Mouse (Mus musculus): ENCODE data around the gene Ewsr1. TPM values are rescaled to one million over a fixed set of nuclear protein-coding genes. Genes with fewer than 3 reads are reported as not detected.

The Ewsr1 gene
- polyA plus RNA-seq, 1 experiment from 2014 or later: 185 TPM

GRCm38 (mm10) chr11:5052200-5052854 is 46.7 kb downstream of the Ewsr1 start:
- no peaks in the 10 kb centered on the region for H3K9me3 ChIP-seq (ENCODE audit: control insufficient read depth)
- TF ChIP-seq CTCF (IDR thresholded peaks at IDR 0.05; ENCODE audit: low read depth): no peak
- ATAC-seq: no peak
- 68% methylated on average over 10 of the region's 10 CpGs for WGBS
- H3K4me2 ChIP-seq (replicated peaks; ENCODE audit: low read depth): no peak overlapping the region
- peaks cover 7% of the 10 kb centered on the region; the same call in 1 of the 2 replicates for H3K27me3 ChIP-seq (replicated peaks; ENCODE audit: control insufficient read depth, insufficient read depth, low read length)
- no peaks in the 10 kb centered on the region for H3K36me3 ChIP-seq (ENCODE audit: control insufficient read depth, insufficient read depth)
- H3K4me3 ChIP-seq (ENCODE audit: low read depth, low read length): no peak overlapping the region
- no peak overlapping the region for H3K27ac ChIP-seq (ENCODE audit: low read depth, low read length)
- H3K9ac ChIP-seq (ENCODE audit: low read depth, low read length): no peak overlapping the region
- 0 out of 2 replicates have a peak, but pooled peaks cover 2% of the 10 kb centered on the region for H3K4me1 ChIP-seq (replicated peaks; ENCODE audit: control insufficient read depth, insufficient read depth, low read length)

DNA sequence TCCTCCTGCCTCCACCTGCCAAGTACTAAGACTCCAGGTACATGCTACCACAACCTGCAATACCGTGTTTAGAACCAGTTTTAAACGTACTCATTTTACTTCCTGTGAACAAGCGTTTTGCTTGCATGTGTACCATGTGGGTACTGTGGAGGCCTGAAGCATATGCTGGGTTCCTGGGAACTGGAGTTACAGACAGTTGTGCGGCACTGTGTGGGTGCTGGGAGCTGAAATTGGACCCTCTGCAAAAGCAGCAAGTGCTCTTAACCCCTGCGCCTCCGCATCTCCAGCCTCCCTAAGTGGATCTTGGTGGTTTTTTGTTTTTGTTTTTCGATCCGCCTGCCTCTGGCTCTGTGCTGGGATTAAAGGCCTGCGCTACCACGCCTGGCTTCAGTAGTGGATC is 47.4 kb downstream of the Ewsr1 start:
- H3K27me3 ChIP-seq (replicated peaks; ENCODE audit: control insufficient read depth, insufficient read depth, low read length): 0 out of 2 replicates have a peak, but pooled peaks cover under 1% of the 10 kb centered on the region
- no peak overlapping the region for H3K27ac ChIP-seq (ENCODE audit: low read depth, low read length)
- 0 out of 2 replicates have a peak, but pooled peaks cover 2% of the 10 kb centered on the region for H3K4me1 ChIP-seq (replicated peaks; ENCODE audit: control insufficient read depth, insufficient read depth, low read length)
- no peak overlapping the region for H3K9ac ChIP-seq (ENCODE audit: low read depth, low read length)
- H3K36me3 ChIP-seq (ENCODE audit: control insufficient read depth, insufficient read depth): no peaks in the 10 kb centered on the region
- H3K4me2 ChIP-seq (replicated peaks; ENCODE audit: low read depth): no peak overlapping the region
- no peak overlapping the region for H3K4me3 ChIP-seq (ENCODE audit: low read depth, low read length)
- WGBS: 87% methylated on average over 10 of the region's 10 CpGs
- no peaks in the 10 kb centered on the region for H3K9me3 ChIP-seq (ENCODE audit: control insufficient read depth)
- no peak for TF ChIP-seq CTCF (IDR thresholded peaks at IDR 0.05; ENCODE audit: low read depth)
- no peak for ATAC-seq

GRCm38 (mm10) chr11:5046321-5046926 is 52.6 kb downstream of the Ewsr1 start:
- H3K9ac ChIP-seq (ENCODE audit: low read depth, low read length): no peak overlapping the region
- H3K27me3 ChIP-seq (replicated peaks; ENCODE audit: control insufficient read depth, insufficient read depth, low read length): no peaks in the 10 kb centered on the region
- WGBS: 44% methylated on average over 12 of the region's 12 CpGs
- ATAC-seq: no peak
- TF ChIP-seq CTCF (IDR thresholded peaks at IDR 0.05; ENCODE audit: low read depth): no peak
- no peak overlapping the region for H3K4me3 ChIP-seq (ENCODE audit: low read depth, low read length)
- H3K4me2 ChIP-seq (replicated peaks; ENCODE audit: low read depth): no peak overlapping the region
- H3K9me3 ChIP-seq (ENCODE audit: control insufficient read depth): no peaks in the 10 kb centered on the region
- no peak overlapping the region for H3K27ac ChIP-seq (ENCODE audit: low read depth, low read length)
- no peaks in the 10 kb centered on the region for H3K4me1 ChIP-seq (replicated peaks; ENCODE audit: control insufficient read depth, insufficient read depth, low read length)
- peaks cover 20% of the 10 kb centered on the region for H3K36me3 ChIP-seq (ENCODE audit: control insufficient read depth, insufficient read depth)

- no peak overlapping the region for H3K9ac ChIP-seq (ENCODE audit: low read depth, low read length)
- no peaks in the 10 kb centered on the region for H3K27me3 ChIP-seq (replicated peaks; ENCODE audit: control insufficient read depth, insufficient read depth, low read length)
- WGBS: 84% methylated on average over 8 of the region's 8 CpGs
- ATAC-seq: no peak
- no peak overlapping the region for H3K27ac ChIP-seq (ENCODE audit: low read depth, low read length)
- no peaks in the 10 kb centered on the region for H3K9me3 ChIP-seq (ENCODE audit: control insufficient read depth)
- H3K4me1 ChIP-seq (replicated peaks; ENCODE audit: control insufficient read depth, insufficient read depth, low read length): no peaks in the 10 kb centered on the region
- no peak overlapping the region for H3K4me3 ChIP-seq (ENCODE audit: low read depth, low read length)
- no peak for TF ChIP-seq CTCF (IDR thresholded peaks at IDR 0.05; ENCODE audit: low read depth)
- H3K4me2 ChIP-seq (replicated peaks; ENCODE audit: low read depth): no peak overlapping the region
- peaks cover 56% of the 10 kb centered on the region for H3K36me3 ChIP-seq (ENCODE audit: control insufficient read depth, insufficient read depth)
These were observed 56.3 kb downstream of the Ewsr1 start for GRCm38 (mm10) chr11:5042645-5043381.

DNA sequence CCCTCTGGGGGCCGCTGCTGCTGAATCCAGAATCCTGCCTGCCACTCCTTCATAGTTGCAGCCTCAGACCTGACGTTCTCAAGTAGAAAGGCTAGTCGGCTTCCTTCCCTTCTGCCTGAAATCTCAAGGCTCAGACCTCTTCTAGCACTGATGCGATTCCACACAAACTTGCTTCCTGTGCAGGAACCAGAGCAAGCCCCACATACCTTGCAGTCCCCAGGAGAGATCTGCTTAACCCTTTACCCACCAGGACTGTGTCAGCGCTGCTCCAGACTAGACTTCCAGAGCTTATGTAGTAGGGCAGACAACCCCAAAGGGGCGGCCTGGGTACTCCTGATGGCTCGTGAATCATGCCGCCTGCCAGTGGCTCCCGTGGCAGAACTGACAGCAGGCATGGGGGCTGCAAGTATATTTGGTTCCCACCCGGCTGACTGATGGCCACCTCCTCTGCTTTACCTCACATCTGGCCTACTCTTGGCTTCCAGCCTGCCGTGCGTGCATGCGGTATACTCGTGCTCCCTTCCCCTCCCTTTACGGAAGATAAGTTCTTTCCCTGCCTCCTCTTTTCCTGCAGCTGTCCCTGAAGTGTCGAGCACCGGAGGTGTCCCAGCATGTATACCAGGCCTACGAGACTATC is 57.8 kb downstream of the Ewsr1 start:
- 73% methylated on average over 18 of the region's 18 CpGs for WGBS

GRCm38 (mm10) chr11:5040585-5040984 is 58.5 kb downstream of the Ewsr1 start:
- Histone ChIP-seq H3K27ac (ENCODE audit: low read depth, low read length) (no peak overlapping the region), H3K9me3 (ENCODE audit: control insufficient read depth) (no peaks in the 10 kb centered on the region), H3K4me3 (ENCODE audit: low read depth, low read length) (no peak overlapping the region), H3K9ac (ENCODE audit: low read depth, low read length) (no peak overlapping the region), H3K36me3 (ENCODE audit: control insufficient read depth, insufficient read depth) (peaks cover 79% of the 10 kb centered on the region), H3K4me2 (replicated peaks; ENCODE audit: low read depth) (no peak overlapping the region), H3K4me1 (replicated peaks; ENCODE audit: control insufficient read depth, insufficient read depth, low read length) (no peaks in the 10 kb centered on the region), H3K27me3 (replicated peaks; ENCODE audit: control insufficient read depth, insufficient read depth, low read length) (no peaks in the 10 kb centered on the region)
- 88% methylated on average over 5 of the region's 5 CpGs for WGBS
- no peak for TF ChIP-seq CTCF (IDR thresholded peaks at IDR 0.05; ENCODE audit: low read depth)
- no peak for ATAC-seq

More for the DNA sequence above, 57.8 kb downstream of the Ewsr1 start:
- TF ChIP-seq CTCF (IDR thresholded peaks at IDR 0.05; ENCODE audit: low read depth): no peak
- H3K9ac ChIP-seq (ENCODE audit: low read depth, low read length): no peak overlapping the region
- ATAC-seq: no peak
- H3K4me2 ChIP-seq (replicated peaks; ENCODE audit: low read depth): no peak overlapping the region
- no peaks in the 10 kb centered on the region for H3K9me3 ChIP-seq (ENCODE audit: control insufficient read depth)
- H3K4me3 ChIP-seq (ENCODE audit: low read depth, low read length): no peak overlapping the region
- peaks cover 72% of the 10 kb centered on the region for H3K36me3 ChIP-seq (ENCODE audit: control insufficient read depth, insufficient read depth)
- no peaks in the 10 kb centered on the region for H3K4me1 ChIP-seq (replicated peaks; ENCODE audit: control insufficient read depth, insufficient read depth, low read length)
- no peak overlapping the region for H3K27ac ChIP-seq (ENCODE audit: low read depth, low read length)
- no peaks in the 10 kb centered on the region for H3K27me3 ChIP-seq (replicated peaks; ENCODE audit: control insufficient read depth, insufficient read depth, low read length)
